Mouse (Mus musculus) limb, embryonic 12.5 days (tissue): ENCODE measurements at regions not wholly inside any gene's neighbourhood (a gene's known extent, or its start where the extent isn't known, plus 50 kb on each side); places are given as distances from the start of the nearest gene placed in this dataset.

Experiments
- ATAC-seq: fragments of 200-750 bp; cut with Nextera tagmentation; 2 replicates; pipeline ENCODE4 v1.8.0; 2017; ENCODE audit warnings: low read depth, moderate TSS enrichment; ENCODE audit not compliant: insufficient number of reproducible peaks, insufficient read depth, low FRiP score, low TSS enrichment
- H3K27ac ChIP-seq: fragments of 300-500 bp; sonication (generic); 2 replicates; pipeline ENCODE4 v1.5.1; 2016; ENCODE audit warnings: mild to moderate bottlenecking, moderate library complexity
- H3K27me3 ChIP-seq: fragments of 300-500 bp; sonication (generic); 2 replicates; pipeline ENCODE4 v1.6.1; 2016; ENCODE audit warnings: mild to moderate bottlenecking, moderate library complexity
- H3K36me3 ChIP-seq: fragments of 300-500 bp; sonication (generic); 2 replicates; pipeline ENCODE4 v1.6.1; 2016; ENCODE audit warnings: mild to moderate bottlenecking, moderate library complexity
- H3K4me1 ChIP-seq: fragments of 300-500 bp; sonication (generic); replicated peaks from 2 replicates; pipeline ENCODE4 v1.6.1; 2016
- H3K4me2 ChIP-seq: fragments of 300-500 bp; sonication (generic); 2 replicates; pipeline ENCODE4 v1.6.1; 2016; ENCODE audit warnings: mild to moderate bottlenecking, moderate library complexity
- H3K4me3 ChIP-seq: fragments of 300-500 bp; sonication (generic); replicated peaks from 2 replicates; pipeline ENCODE4 v1.5.1; 2016; ENCODE audit warnings: mild to moderate bottlenecking
- H3K9ac ChIP-seq: fragments of 300-500 bp; sonication (generic); replicated peaks from 2 replicates; pipeline ENCODE4 v1.6.1; 2016; ENCODE audit warnings: mild to moderate bottlenecking, moderate library complexity
- H3K9me3 ChIP-seq: fragments of 300-500 bp; sonication (generic); 2 replicates; pipeline ENCODE4 v1.6.1; 2016; ENCODE audit warnings: mild to moderate bottlenecking, moderate library complexity
- WGBS: fragments of 180-500 bp; shearing (Covaris S2); methylation state at CpG from one replicate; pipeline ENCODE4 v1.1.7; 2016; 5-methylcytosine and 5-hydroxymethylcytosine counted together

DNA sequence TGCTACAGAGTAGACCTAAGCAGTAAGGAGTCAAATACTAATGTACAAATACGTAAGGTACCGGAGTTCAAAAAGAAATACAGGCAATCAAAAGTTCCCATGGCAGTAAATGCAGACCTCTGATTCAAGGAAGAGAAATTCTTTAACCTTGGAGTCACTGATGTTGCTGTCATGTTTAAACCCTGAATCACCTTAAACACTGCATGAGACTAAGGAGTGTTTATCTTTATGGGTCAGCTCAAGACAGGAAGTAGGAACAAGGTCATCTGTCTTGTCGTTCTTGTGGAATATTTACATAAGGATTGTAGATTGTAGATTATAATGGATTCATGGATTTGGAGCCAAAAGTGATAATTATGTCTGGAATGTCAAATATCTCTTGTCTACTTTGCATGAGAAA, 1708.7 kb upstream of the Slc10a2 start:
- no peak for ATAC-seq
- H3K27ac ChIP-seq = no peak overlapping the region
- no peak overlapping the region for H3K4me2 ChIP-seq
- no peaks in the 10 kb centered on the region for H3K36me3 ChIP-seq
- H3K9me3 ChIP-seq = no peaks in the 10 kb centered on the region
- no peak overlapping the region for H3K9ac ChIP-seq
- H3K4me3 ChIP-seq = no peak overlapping the region
- H3K27me3 ChIP-seq = no peaks in the 10 kb centered on the region
- 83% methylated on average over 3 of the region's 3 CpGs for WGBS
- H3K4me1 ChIP-seq = no peaks in the 10 kb centered on the region

DNA sequence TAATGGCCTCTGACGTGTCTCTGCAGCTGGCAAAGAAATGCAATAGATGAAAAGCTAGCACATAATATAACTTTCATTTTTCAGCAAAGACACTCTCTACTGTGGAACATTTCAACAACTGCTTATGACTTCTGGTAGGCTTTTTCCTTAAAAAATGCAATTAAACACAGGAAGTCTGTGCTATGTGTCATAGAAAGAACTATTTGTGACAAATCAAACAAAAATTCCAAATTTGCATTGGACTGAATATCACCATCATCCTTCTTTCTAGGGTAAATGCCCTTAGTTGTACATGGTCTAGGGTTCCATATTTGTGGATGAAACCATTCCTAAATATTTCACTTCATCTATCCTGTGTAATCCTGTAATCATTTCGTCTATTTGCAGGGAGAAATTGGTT, 1702.0 kb upstream of the Slc10a2 start:
- Histone ChIP-seq H3K4me2 (no peak overlapping the region), H3K4me1 (0 out of 2 replicates have a peak, but pooled peaks cover 3% of the 10 kb centered on the region), H3K9ac (no peak overlapping the region), H3K4me3 (no peak overlapping the region), H3K36me3 (no peaks in the 10 kb centered on the region), H3K27me3 (no peaks in the 10 kb centered on the region), H3K27ac (no peak overlapping the region), H3K9me3 (no peaks in the 10 kb centered on the region)
- 52% methylated on average over 2 of the region's 2 CpGs for WGBS
- ATAC-seq = no peak

DNA sequence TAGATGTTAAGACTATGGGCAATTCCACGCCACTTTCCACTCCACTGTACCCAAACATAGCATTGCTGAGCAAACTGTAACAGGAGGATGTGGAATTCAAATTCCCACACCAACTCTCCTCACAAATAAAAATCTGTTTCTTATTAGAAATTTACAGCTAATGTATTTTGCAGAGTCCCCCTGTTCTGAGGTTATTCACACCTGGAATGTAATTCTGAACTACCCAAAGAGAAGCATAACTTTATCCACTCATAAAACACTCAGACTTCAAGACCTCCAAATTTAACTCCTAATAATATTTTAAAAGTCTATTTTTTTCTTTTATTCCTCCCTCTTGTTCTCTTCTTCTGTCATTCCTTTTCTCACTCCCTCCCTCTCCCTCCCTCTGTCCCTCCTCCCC, 1698.0 kb upstream of the Slc10a2 start:
- Histone ChIP-seq H3K4me2 (no peak overlapping the region), H3K4me3 (no peak overlapping the region)
- WGBS = 36% methylated on average over 1 of the region's 1 CpGs

DNA sequence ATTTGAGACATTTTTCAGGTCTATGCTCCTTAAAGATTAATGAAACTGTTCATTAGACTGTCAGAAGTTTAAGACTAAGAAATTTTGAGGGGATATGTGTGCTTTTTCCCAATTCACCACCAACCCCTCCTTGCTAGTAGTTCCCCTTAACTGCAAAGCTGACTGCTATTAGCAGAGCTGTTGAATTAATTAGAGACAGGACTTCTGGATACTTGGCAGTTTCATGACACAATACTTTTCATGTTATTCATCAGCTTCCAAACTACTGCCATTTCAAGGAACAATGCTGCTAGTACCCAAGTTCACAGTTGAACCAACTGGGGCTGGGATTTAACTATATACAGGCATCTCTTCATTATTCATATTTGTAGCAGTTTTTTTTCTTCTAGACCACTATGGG, 1695.9 kb upstream of the Slc10a2 start:
- Histone ChIP-seq H3K4me1 (0 out of 2 replicates have a peak, but pooled peaks cover 3% of the 10 kb centered on the region), H3K4me2 (no peak overlapping the region), H3K27me3 (no peaks in the 10 kb centered on the region), H3K9ac (no peak overlapping the region), H3K9me3 (no peaks in the 10 kb centered on the region), H3K4me3 (no peak overlapping the region), H3K36me3 (no peaks in the 10 kb centered on the region), H3K27ac (no peak overlapping the region)
- no peak for ATAC-seq

More for the DNA sequence above, 1698.0 kb upstream of the Slc10a2 start:
- no peaks in the 10 kb centered on the region for H3K27me3 ChIP-seq
- H3K9me3 ChIP-seq = no peaks in the 10 kb centered on the region
- H3K36me3 ChIP-seq = no peaks in the 10 kb centered on the region
- no peak overlapping the region for H3K9ac ChIP-seq
- H3K4me1 ChIP-seq = 0 out of 2 replicates have a peak, but pooled peaks cover 3% of the 10 kb centered on the region
- H3K27ac ChIP-seq = 0 out of 2 replicates have a peak overlapping the region, but pooled peaks have one; percentile 17
- peak; percentile 78 for ATAC-seq

DNA sequence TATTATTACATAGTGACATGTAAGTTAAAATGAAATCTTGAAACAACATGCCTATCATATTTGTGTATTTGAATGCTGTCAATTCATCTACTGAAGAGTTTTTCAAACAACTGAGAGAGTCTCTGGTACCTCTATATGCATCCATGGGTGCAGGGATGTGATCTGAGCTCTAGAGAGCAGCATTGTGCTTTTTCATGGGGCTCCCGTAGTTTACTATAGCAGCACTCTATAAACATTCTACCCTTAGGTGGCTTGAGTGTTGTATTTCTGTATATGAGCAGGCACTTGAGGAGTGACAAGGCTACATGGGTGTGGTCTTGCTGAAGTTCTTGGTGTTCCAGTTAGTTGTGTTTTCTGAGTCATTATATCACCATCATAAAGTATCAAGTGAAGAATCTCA, 1683.9 kb upstream of the Slc10a2 start:
- no peaks in the 10 kb centered on the region for H3K27me3 ChIP-seq
- H3K36me3 ChIP-seq = no peaks in the 10 kb centered on the region
- ATAC-seq = no peak
- H3K4me3 ChIP-seq = no peak overlapping the region
- WGBS = 32% methylated on average over 1 of the region's 1 CpGs
- no peak overlapping the region for H3K9ac ChIP-seq
- no peaks in the 10 kb centered on the region for H3K9me3 ChIP-seq
- no peak overlapping the region for H3K4me2 ChIP-seq
- 0 out of 2 replicates have a peak, but pooled peaks cover 2% of the 10 kb centered on the region for H3K4me1 ChIP-seq
- no peak overlapping the region for H3K27ac ChIP-seq

DNA sequence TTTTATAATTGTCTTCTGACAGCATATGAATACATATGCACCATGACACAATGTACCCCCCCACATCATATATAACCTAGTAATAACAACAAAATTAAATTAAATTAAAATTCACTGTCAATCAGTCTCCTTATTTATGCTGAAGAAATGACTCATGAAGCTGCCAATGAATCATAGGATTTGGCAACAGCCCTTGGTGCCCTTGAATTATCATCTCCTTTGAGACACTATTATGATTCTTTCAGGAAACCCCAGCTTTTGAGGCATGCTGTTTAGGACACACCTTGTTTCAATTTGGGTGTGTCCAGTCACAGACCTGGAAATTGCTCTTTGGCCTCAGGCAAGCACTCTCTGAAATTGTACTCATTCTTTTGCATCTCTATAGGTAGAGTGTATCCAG, 1675.8 kb upstream of the Slc10a2 start:
- Histone ChIP-seq H3K27ac (no peak overlapping the region), H3K36me3 (no peaks in the 10 kb centered on the region), H3K4me3 (no peak overlapping the region), H3K27me3 (no peaks in the 10 kb centered on the region), H3K9ac (no peak overlapping the region), H3K9me3 (no peaks in the 10 kb centered on the region), H3K4me1 (no peaks in the 10 kb centered on the region), H3K4me2 (no peak overlapping the region)
- ATAC-seq = no peak

DNA sequence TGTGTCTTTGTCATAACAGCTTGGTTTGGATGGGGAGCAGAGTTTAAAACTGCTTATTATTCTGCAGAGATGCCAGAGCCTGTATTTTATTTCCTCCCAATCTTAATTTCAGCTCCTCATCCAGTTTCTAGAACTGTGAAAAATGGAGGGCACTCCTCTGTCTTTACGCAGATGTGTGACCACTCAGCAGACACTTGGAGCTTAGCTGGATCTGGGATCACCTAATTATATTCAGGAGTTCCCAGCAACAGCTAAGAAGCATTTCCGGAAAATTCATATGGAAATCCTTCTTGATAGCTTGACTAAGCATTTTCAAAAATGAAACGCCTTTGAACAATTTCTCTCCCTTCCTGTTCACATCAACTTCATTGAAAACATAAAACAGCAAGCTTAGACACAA, 1670.0 kb upstream of the Slc10a2 start:
- Histone ChIP-seq H3K4me2 (no peak overlapping the region), H3K36me3 (no peaks in the 10 kb centered on the region), H3K9me3 (no peaks in the 10 kb centered on the region), H3K27me3 (no peaks in the 10 kb centered on the region), H3K27ac (no peak overlapping the region), H3K9ac (no peak overlapping the region), H3K4me1 (no peaks in the 10 kb centered on the region), H3K4me3 (no peak overlapping the region)
- no peak for ATAC-seq
- WGBS = 73% methylated on average over 3 of the region's 3 CpGs

DNA sequence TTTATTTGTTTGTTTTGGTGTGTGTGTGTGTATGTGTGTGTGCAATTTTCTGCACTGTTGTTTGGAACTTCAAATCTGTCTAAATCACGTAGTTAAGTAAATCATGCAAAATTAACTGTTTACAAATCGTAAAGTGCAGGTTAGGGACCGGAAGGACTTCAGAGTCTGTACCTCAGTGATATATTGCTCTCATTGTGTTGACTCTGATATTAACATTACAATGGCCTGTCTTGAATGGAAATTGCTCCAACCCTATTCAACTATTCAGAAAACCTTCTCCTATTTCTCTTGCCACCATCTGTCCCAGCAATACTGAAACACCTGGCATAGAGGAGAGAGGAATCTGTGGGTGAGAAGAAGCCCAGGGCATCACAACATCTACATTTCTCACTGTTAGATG, 1624.4 kb upstream of the Slc10a2 start:
- Histone ChIP-seq H3K9ac (no peak overlapping the region), H3K9me3 (no peaks in the 10 kb centered on the region), H3K27ac (no peak overlapping the region), H3K4me2 (no peak overlapping the region), H3K27me3 (no peaks in the 10 kb centered on the region), H3K4me1 (no peaks in the 10 kb centered on the region), H3K4me3 (no peak overlapping the region), H3K36me3 (no peaks in the 10 kb centered on the region)
- ATAC-seq = no peak
- 62% methylated on average over 3 of the region's 3 CpGs for WGBS

DNA sequence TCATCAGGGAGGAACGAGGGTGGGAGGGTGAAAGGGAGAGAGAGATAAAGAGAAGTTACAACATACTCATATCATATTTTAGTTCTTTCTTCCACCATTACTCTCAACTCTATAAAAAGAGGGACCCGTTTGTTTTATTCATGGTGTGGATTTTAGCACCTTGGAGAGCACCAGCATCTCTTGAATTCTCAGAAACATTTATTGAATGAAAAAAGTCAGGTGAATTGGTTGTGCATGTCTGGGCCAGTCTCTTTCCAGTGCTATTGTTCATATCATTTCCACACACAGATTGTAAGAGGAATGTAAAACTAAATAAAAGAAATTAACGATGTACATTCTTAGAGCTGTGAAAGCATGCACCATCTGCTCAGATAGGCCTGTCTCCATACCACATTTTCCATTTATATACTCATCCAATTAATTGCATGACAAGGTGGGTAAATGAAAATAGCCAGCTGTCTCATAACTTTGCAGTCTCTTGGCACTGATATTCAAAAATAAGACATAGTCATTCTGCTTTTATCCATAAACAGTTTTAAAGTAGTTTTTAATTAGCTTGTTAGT, 1603.8 kb upstream of the Slc10a2 start:
- Histone ChIP-seq H3K4me1 (no peaks in the 10 kb centered on the region), H3K9me3 (no peaks in the 10 kb centered on the region), H3K9ac (no peak overlapping the region), H3K4me3 (no peak overlapping the region), H3K27ac (no peak overlapping the region), H3K4me2 (no peak overlapping the region), H3K36me3 (no peaks in the 10 kb centered on the region), H3K27me3 (no peaks in the 10 kb centered on the region)
- WGBS = 66% methylated on average over 3 of the region's 3 CpGs
- ATAC-seq = no peak

DNA sequence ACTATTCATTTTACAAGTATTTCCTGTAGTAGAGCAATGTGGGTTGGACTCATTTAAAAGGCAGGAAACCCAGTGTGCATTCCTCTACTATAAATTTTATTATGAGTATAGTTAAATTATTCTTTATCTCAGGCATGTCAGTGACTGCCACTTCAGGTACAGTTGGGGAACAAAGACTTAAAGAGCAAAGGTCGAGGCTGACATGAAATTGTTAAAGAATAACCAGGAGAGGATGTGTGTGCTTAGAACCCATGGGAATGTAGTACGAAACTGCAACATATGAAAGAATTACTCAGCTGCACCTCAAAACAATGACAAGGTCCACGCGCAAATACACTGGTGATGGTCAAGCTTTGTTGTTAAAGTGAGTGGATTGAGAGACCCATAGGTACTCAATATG, 1583.4 kb upstream of the Slc10a2 start:
- ATAC-seq = no peak
- Histone ChIP-seq H3K4me1 (no peaks in the 10 kb centered on the region), H3K9me3 (no peaks in the 10 kb centered on the region), H3K36me3 (no peaks in the 10 kb centered on the region), H3K4me3 (no peak overlapping the region), H3K27me3 (no peaks in the 10 kb centered on the region), H3K9ac (no peak overlapping the region), H3K4me2 (no peak overlapping the region), H3K27ac (no peak overlapping the region)
- 83% methylated on average over 4 of the region's 4 CpGs for WGBS

DNA sequence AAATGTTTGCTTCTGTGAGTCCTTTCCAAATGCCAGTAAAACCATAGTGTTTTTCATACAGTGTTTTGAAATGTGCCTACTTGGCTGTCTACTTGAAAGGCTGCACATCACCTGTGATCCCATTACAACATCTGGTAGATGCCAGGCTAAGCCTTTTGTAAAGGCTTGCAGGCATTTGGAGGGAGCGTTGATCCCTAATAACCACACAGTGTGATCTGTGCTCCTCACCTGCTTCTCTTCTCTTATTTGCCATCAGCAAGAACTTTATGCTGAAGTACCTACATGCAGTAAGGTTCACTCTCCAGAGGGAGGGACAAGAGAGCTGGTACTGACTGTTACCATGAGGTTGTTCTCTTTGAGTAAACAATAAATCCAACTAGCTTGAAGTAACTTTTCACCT, 1553.7 kb upstream of the Slc10a2 start:
- 82% methylated on average over 1 of the region's 1 CpGs for WGBS
- H3K27ac ChIP-seq = no peak overlapping the region
- H3K9me3 ChIP-seq = no peaks in the 10 kb centered on the region
- no peak overlapping the region for H3K4me3 ChIP-seq
- H3K4me1 ChIP-seq = no peaks in the 10 kb centered on the region
- H3K27me3 ChIP-seq = no peaks in the 10 kb centered on the region
- H3K36me3 ChIP-seq = no peaks in the 10 kb centered on the region
- ATAC-seq = no peak
- no peak overlapping the region for H3K4me2 ChIP-seq
- no peak overlapping the region for H3K9ac ChIP-seq

DNA sequence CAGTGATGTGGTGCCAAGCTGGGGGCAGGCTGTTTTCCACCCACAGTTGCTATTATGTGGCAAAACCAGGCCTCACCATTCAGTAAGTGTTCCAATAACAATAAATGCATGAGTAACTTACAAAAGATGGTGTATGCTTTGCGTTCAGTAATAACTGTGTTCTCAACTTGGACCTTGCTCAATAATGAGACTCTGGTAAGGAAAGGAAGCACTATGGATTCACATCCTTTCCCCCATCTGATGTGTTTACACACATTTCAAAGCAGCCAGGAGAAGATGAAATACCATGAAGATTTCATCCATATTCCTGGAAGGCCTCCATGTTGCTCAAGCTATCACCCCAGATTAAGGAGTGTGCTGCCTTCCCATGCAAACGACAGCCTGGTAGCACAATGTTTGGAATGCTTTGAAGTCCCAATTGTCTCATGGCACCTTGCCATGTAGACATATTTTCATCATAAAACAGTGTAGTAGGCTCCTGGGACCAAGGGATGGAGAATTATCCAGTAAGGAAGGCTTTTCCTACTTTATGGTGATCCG, 1552.4 kb upstream of the Slc10a2 start:
- Histone ChIP-seq H3K9me3 (no peaks in the 10 kb centered on the region), H3K36me3 (no peaks in the 10 kb centered on the region), H3K4me3 (no peak overlapping the region), H3K4me2 (no peak overlapping the region), H3K4me1 (no peaks in the 10 kb centered on the region), H3K9ac (no peak overlapping the region), H3K27ac (no peak overlapping the region), H3K27me3 (no peaks in the 10 kb centered on the region)
- WGBS = 75% methylated on average over 3 of the region's 3 CpGs
- ATAC-seq = no peak
